Mouse (Mus musculus): Measurements from ENCODE around the gene Sult1e1. TPM values are rescaled to one million over a fixed set of nuclear protein-coding genes. Genes with fewer than 3 reads are reported as not detected.

The Sult1e1 gene
- total RNA-seq, 2 experiments from 2014 or later = not detected

Small RNAs within 50 kb of the gene (microRNA-seq; reads per million reads assigned to microRNA genes)
- 0 reads per million in 2 experiments for gene Mir3969

Other genes starting within 250 kb of the Sult1e1 start
- gene Ugt2b38, start 167.4 kb downstream of the Sult1e1 start, total RNA-seq (2021) = not detected
- gene Ugt2a2, start 109.3 kb downstream of the Sult1e1 start, total RNA-seq (2021) = not detected
- not detected for gene Gm43638, start 104.8 kb downstream of the Sult1e1 start, total RNA-seq (2021)
- not detected for gene Ugt2a1, start 100.7 kb downstream of the Sult1e1 start, total RNA-seq (2021)
- gene Sult1b1, start 53.4 kb downstream of the Sult1e1 start, total RNA-seq (2021) = not detected
- gene Sult1d1, start 22.6 kb downstream of the Sult1e1 start, total RNA-seq (2021) = not detected
- gene Csn1s1, start 74.6 kb upstream of the Sult1e1 start, total RNA-seq (2021) = not detected
- gene Csn2, start 108.0 kb upstream of the Sult1e1 start, total RNA-seq (2021) = not detected
- not detected for gene Csn1s2a, start 183.0 kb upstream of the Sult1e1 start, total RNA-seq (2021)
- gene Csn1s2b, start 216.5 kb upstream of the Sult1e1 start, total RNA-seq (2021) = not detected
- gene Prr27, start 234.1 kb upstream of the Sult1e1 start, total RNA-seq (2021) = not detected